Mouse (Mus musculus): ENCODE data around the gene Jaml. TPM values are rescaled to one million over a fixed set of nuclear protein-coding genes. Genes with fewer than 3 reads are reported as not detected.
A peak's percentile ranks its signal among the peaks of the same experiment; 100 is the strongest.

The Jaml gene
- total and polyA plus RNA-seq, 3 experiments, result not detected

GRCm38 (mm10) chr9:45042056-45042720 lies 36.8 kb upstream of the Jaml start (continued):
- TF ChIP-seq E2F4 (IDR thresholded peaks at IDR 0.05; ENCODE audit: borderline replicate concordance, low read depth, low read length) (no peak), RAD21 (IDR thresholded peaks at IDR 0.05; ENCODE audit: low read depth, low read length) (no peak), ZKSCAN1 (IDR thresholded peaks at IDR 0.05; ENCODE audit: low read depth, low read length) (no peak)

DNA sequence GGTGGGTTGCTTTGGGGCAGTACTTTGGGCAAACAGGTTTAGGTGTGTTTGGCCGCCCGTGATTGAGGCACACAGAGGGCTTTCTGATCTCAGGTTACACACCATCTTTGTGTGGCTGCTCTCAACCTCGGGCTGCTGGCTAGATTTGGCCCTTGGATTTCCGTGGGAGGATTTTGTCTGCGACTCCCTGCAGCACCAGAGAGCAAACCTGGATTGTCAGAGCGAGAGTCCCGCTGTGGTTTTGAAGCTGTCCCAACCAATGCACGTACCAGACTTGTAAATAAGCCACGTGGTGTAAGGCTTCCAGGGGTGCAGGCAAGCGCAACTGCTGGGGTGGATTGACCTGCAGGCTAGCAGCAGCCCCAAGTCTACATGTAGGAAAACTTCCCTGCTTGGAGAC lies 36.0 kb upstream of the Jaml start:
- Histone ChIP-seq H3K36me3 (ENCODE audit: control insufficient read depth in 1 of 2, insufficient read depth in 2 of 2, low read length in 2 of 2) (peaks cover 0 to 27% of the 10 kb centered on the region in 2 experiments; a peak in 2 of 4 replicates), H3K27me3 (ENCODE audit: control insufficient read depth in 1 of 2, insufficient read depth in 2 of 2, low read length in 2 of 2) (peaks cover 5% of the 10 kb centered on the region in 2 experiments; a peak in 2 of 4 replicates), H3K27ac (ENCODE audit: control insufficient read depth, low read depth, low read length) (no peak overlapping the region), H3K4me1 (ENCODE audit: control insufficient read depth in 1 of 2, insufficient read depth in 2 of 2, low read length in 2 of 2) (peaks cover 6 to 36% of the 10 kb centered on the region in 2 experiments), H3K79me2 (ENCODE audit: control insufficient read depth, insufficient read depth, low read length, poor library complexity) (no peaks in the 10 kb centered on the region), H3K9me3 (replicated peaks; ENCODE audit: insufficient read depth, low read length) (no peaks in the 10 kb centered on the region), H3K9ac (ENCODE audit: control insufficient read depth, low read depth, low read length, poor library complexity, severe bottlenecking) (no peak overlapping the region), H3K4me3 (ENCODE audit: control insufficient read depth in 1 of 2, insufficient read depth in 1 of 2, low read depth in 2 of 2, low read length in 2 of 2) (no peak overlapping the region)
- TF ChIP-seq CTCF (IDR thresholded peaks at IDR 0.05 in 2 of 3, conservative IDR thresholded peaks at IDR 0.05 in 1 of 3; ENCODE audit: control insufficient read depth in 1 of 3, insufficient read depth in 1 of 3, low read depth in 2 of 3, low read length in 3 of 3, poor library complexity in 1 of 3, severe bottlenecking in 1 of 3) (no peak), JUND (IDR thresholded peaks at IDR 0.05; ENCODE audit: low read depth, low read length) (no peak), NELFE (IDR thresholded peaks at IDR 0.05; ENCODE audit: low read depth, low read length) (no peak), TAL1 (IDR thresholded peaks at IDR 0.05; ENCODE audit: low read length) (no peak), MXI1 (IDR thresholded peaks at IDR 0.05; ENCODE audit: low read depth, low read length) (no peak)
- no peak for DNase-seq (ENCODE audit: low read depth, low spot score)

DNA sequence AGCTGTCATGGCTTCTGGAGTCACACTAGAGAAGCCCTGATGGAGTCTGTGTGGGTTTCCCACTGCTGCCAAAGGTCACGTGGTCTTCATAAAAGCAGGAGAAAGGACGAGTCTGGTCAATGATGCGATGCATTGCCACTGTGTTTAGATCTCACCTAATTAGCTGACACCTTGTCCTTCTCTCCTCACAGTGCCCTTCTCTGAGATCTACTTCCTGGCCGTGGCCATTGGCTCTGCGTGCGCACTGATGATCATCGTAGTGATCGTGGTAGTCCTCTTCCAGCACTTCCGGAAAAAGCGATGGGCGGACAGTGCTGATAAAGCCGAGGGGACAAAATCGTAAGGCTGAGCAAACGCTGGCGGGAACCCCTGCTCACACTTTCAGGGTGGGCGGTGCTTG lies 32.0 kb upstream of the Jaml start:
- Histone ChIP-seq H3K9me3 (replicated peaks; ENCODE audit: insufficient read depth, low read length) (no peaks in the 10 kb centered on the region), H3K4me3 (ENCODE audit: control insufficient read depth in 1 of 2, insufficient read depth in 1 of 2, low read depth in 2 of 2, low read length in 2 of 2) (peak overlapping the region; percentile 31 to 42; a peak in 3 of 4 replicates), H3K79me2 (ENCODE audit: control insufficient read depth, insufficient read depth, low read length, poor library complexity) (no peaks in the 10 kb centered on the region), H3K9ac (ENCODE audit: control insufficient read depth, low read depth, low read length, poor library complexity, severe bottlenecking) (peak overlapping the region; percentile 45), H3K27me3 (ENCODE audit: control insufficient read depth in 1 of 2, insufficient read depth in 2 of 2, low read length in 2 of 2) (no peaks in the 10 kb centered on the region), H3K27ac (ENCODE audit: control insufficient read depth, low read depth, low read length) (peak overlapping the region; percentile 56), H3K36me3 (ENCODE audit: control insufficient read depth in 1 of 2, insufficient read depth in 2 of 2, low read length in 2 of 2) (peaks cover 0 to 18% of the 10 kb centered on the region in 2 experiments; a peak in 2 of 4 replicates), H3K4me1 (ENCODE audit: control insufficient read depth in 1 of 2, insufficient read depth in 2 of 2, low read length in 2 of 2) (peaks cover 14 to 30% of the 10 kb centered on the region in 2 experiments)
- no peak for TF ChIP-seq JUND (IDR thresholded peaks at IDR 0.05; ENCODE audit: low read depth, low read length)
- no peak for TF ChIP-seq POLR2AphosphoS2 (IDR thresholded peaks at IDR 0.05; ENCODE audit: low read length)
- TF ChIP-seq HCFC1 (IDR thresholded peaks at IDR 0.05; ENCODE audit: low read depth, low read length), result peak; percentile 47; the same call in 1 of the 2 replicates
- TF ChIP-seq MYC (IDR thresholded peaks at IDR 0.05; ENCODE audit: low read depth, low read length), result peak; percentile 51; the same call in 1 of the 2 replicates
- 0 out of 2 replicates have a peak, but pooled peaks have one; percentile 33 for TF ChIP-seq GATA1 (IDR thresholded peaks at IDR 0.05; ENCODE audit: low read depth, low read length)
- peak; percentile 77 for TF ChIP-seq MAX (IDR thresholded peaks at IDR 0.05; ENCODE audit: low read length)
- no peak for TF ChIP-seq RCOR1 (IDR thresholded peaks at IDR 0.05; ENCODE audit: low read depth, low read length)
- peak; percentile 45; the same call in 1 of the 2 replicates for TF ChIP-seq NRF1 (IDR thresholded peaks at IDR 0.05; ENCODE audit: insufficient read depth, low read depth, low read length, poor library complexity, severe bottlenecking)
- TF ChIP-seq SIN3A (IDR thresholded peaks at IDR 0.05; ENCODE audit: low read length), result peak; percentile 64; the same call in 1 of the 2 replicates
- no peak for TF ChIP-seq MEF2A (IDR thresholded peaks at IDR 0.05; ENCODE audit: extremely low read depth, insufficient replicate concordance, low read depth, low read length, poor library complexity, severe bottlenecking)
- TF ChIP-seq USF2 (IDR thresholded peaks at IDR 0.05; ENCODE audit: borderline replicate concordance in 1 of 2, insufficient read depth in 1 of 2, low read depth in 1 of 2, low read length in 2 of 2), result peak in 1 of 2 experiments; percentile 38; a peak in 1 of 4 replicates
- TF ChIP-seq NELFE (IDR thresholded peaks at IDR 0.05; ENCODE audit: low read depth, low read length), result peak; percentile 48; the same call in 1 of the 2 replicates
- TF ChIP-seq POLR2A (IDR thresholded peaks at IDR 0.05; ENCODE audit: control insufficient read depth in 1 of 2, insufficient read depth in 1 of 2, low read depth in 1 of 2, low read length in 2 of 2, poor library complexity in 1 of 2), result peak in 1 of 2 experiments; percentile 44; a peak in 1 of 4 replicates
- TF ChIP-seq ELF1 (IDR thresholded peaks at IDR 0.05; ENCODE audit: low read depth, low read length), result peak; percentile 76
- TF ChIP-seq BHLHE40 (IDR thresholded peaks at IDR 0.05; ENCODE audit: borderline replicate concordance, low read depth, low read length), result no peak
- peak; percentile 82 for TF ChIP-seq USF1 (IDR thresholded peaks at IDR 0.05; ENCODE audit: low read depth, low read length)
- TF ChIP-seq ETS1 (IDR thresholded peaks at IDR 0.05; ENCODE audit: low read depth, low read length), result 0 out of 2 replicates have a peak, but pooled peaks have one; percentile 15
- peak; percentile 83; the same call in 1 of the 2 replicates for TF ChIP-seq E2F4 (IDR thresholded peaks at IDR 0.05; ENCODE audit: borderline replicate concordance, low read depth, low read length)
- peak; percentile 14; the same call in 1 of the 2 replicates for TF ChIP-seq TAL1 (IDR thresholded peaks at IDR 0.05; ENCODE audit: low read length)
- peak in 1 of 2 experiments; percentile 43; a peak in 2 of 4 replicates for TF ChIP-seq EP300 (IDR thresholded peaks at IDR 0.05; ENCODE audit: low read depth in 1 of 2, low read length in 2 of 2)
- TF ChIP-seq TBP (IDR thresholded peaks at IDR 0.05; ENCODE audit: low read depth, low read length), result peak; percentile 34; the same call in 1 of the 2 replicates
- no peak; the same call in 1 of the 2 replicates for TF ChIP-seq MXI1 (IDR thresholded peaks at IDR 0.05; ENCODE audit: low read depth, low read length)
- peak; percentile 79 for DNase-seq (ENCODE audit: low read depth, low spot score)
